Mouse (Mus musculus): ENCODE measurements at regions not wholly inside any gene's neighbourhood (a gene's known extent, or its start where the extent isn't known, plus 50 kb on each side); places are given as distances from the start of the nearest gene placed in this dataset.
A peak's percentile ranks its signal among the peaks of the same experiment; 100 is the strongest.

GRCm38 (mm10) chr13:72803374-72803773, 174.8 kb downstream of the Irx2 start:
- DNase-seq (ENCODE audit: low read depth, low spot score), result no peak

- DNase-seq (ENCODE audit: low read depth, low spot score), result no peak
These were observed 180.6 kb downstream of the Irx2 start for GRCm38 (mm10) chr13:72809226-72809625.

GRCm38 (mm10) chr13:72810626-72811025, 182.0 kb downstream of the Irx2 start:
- no peak for DNase-seq (ENCODE audit: low read depth, low spot score)

- no peak for DNase-seq (ENCODE audit: low read depth, low spot score)
These were observed 186.0 kb downstream of the Irx2 start for GRCm38 (mm10) chr13:72814616-72815015.

GRCm38 (mm10) chr13:72815236-72815932, 186.8 kb downstream of the Irx2 start:
- no peak for DNase-seq (ENCODE audit: low read depth, low spot score)

GRCm38 (mm10) chr13:72815933-72816553, 187.4 kb downstream of the Irx2 start:
- no peak for DNase-seq (ENCODE audit: low read depth, low spot score)

GRCm38 (mm10) chr13:72816856-72817255, 188.2 kb downstream of the Irx2 start:
- DNase-seq (ENCODE audit: low read depth, low spot score), result no peak

- DNase-seq (ENCODE audit: low read depth, low spot score), result no peak
These were observed 188.9 kb downstream of the Irx2 start for GRCm38 (mm10) chr13:72817521-72817920.

GRCm38 (mm10) chr13:72817930-72818329, 189.3 kb downstream of the Irx2 start:
- DNase-seq (ENCODE audit: low read depth, low spot score), result no peak

GRCm38 (mm10) chr13:72826613-72827012, 198.0 kb downstream of the Irx2 start:
- no peak for DNase-seq (ENCODE audit: low read depth, low spot score)

- no peak for DNase-seq (ENCODE audit: low read depth, low spot score)
These were observed 200.7 kb downstream of the Irx2 start for GRCm38 (mm10) chr13:72829331-72829730.

GRCm38 (mm10) chr13:72833326-72833725, 204.7 kb downstream of the Irx2 start:
- DNase-seq (ENCODE audit: low read depth, low spot score), result no peak

GRCm38 (mm10) chr13:72837016-72837415, 208.4 kb downstream of the Irx2 start:
- DNase-seq (ENCODE audit: low read depth, low spot score), result no peak

GRCm38 (mm10) chr13:72848097-72848496, 219.5 kb downstream of the Irx2 start:
- DNase-seq (ENCODE audit: low read depth, low spot score), result no peak

- DNase-seq (ENCODE audit: low read depth, low spot score), result no peak
These were observed 221.2 kb downstream of the Irx2 start for GRCm38 (mm10) chr13:72849841-72850240.

GRCm38 (mm10) chr13:72852896-72853295, 224.3 kb downstream of the Irx2 start:
- DNase-seq (ENCODE audit: low read depth, low spot score), result no peak

GRCm38 (mm10) chr13:72875921-72876320, 247.3 kb downstream of the Irx2 start:
- DNase-seq (ENCODE audit: low read depth, low spot score), result no peak

- no peak for DNase-seq (ENCODE audit: low read depth, low spot score)
These were observed 266.4 kb downstream of the Irx2 start for GRCm38 (mm10) chr13:72894982-72895381.

GRCm38 (mm10) chr13:72902576-72902975, 274.0 kb downstream of the Irx2 start:
- peak; percentile 22 for DNase-seq (ENCODE audit: low read depth, low spot score)

- DNase-seq (ENCODE audit: low read depth, low spot score), result no peak
These were observed 290.3 kb downstream of the Irx2 start for GRCm38 (mm10) chr13:72918895-72919294.

- DNase-seq (ENCODE audit: low read depth, low spot score), result no peak
These were observed 291.7 kb downstream of the Irx2 start for GRCm38 (mm10) chr13:72920368-72920767.

- DNase-seq (ENCODE audit: low read depth, low spot score), result no peak
These were observed 296.0 kb downstream of the Irx2 start for GRCm38 (mm10) chr13:72924560-72925135.

GRCm38 (mm10) chr13:72937246-72937645, 308.6 kb downstream of the Irx2 start:
- no peak for DNase-seq (ENCODE audit: low read depth, low spot score)
